Mouse (Mus musculus) lung, postnatal 0 days (tissue): Measurements from ENCODE around the gene Nyap2. TPM values are rescaled to one million over a fixed set of nuclear protein-coding genes. Genes with fewer than 3 reads are reported as not detected.

Experiments
- ATAC-seq: fragments of 200-750 bp; cut with Nextera tagmentation; 2 replicates; pipeline ENCODE4 v1.8.0; 2017; ENCODE audit warnings: moderate library complexity
- DNase-seq: peaks from one replicate; pipeline ENCODE4 v3.0.0-alpha.2; 2016; ENCODE audit warnings: low spot score
- H3K27ac ChIP-seq: fragments of 300-500 bp; sonication (generic); 2 replicates; pipeline ENCODE4 v1.5.1; 2014; ENCODE audit warnings: antibody characterized with exemption, mild to moderate bottlenecking, low read length, mixed read lengths
- H3K27me3 ChIP-seq: fragments of 300-500 bp; sonication (generic); replicated peaks from 2 replicates; pipeline ENCODE4 v1.6.1; 2014; ENCODE audit warnings: low read length, mixed read lengths; ENCODE audit not compliant: insufficient read depth
- H3K36me3 ChIP-seq: fragments of 300-500 bp; sonication (generic); 2 replicates; pipeline ENCODE4 v1.6.1; 2014; ENCODE audit warnings: low read length, mixed read lengths; ENCODE audit not compliant: insufficient read depth
- H3K4me1 ChIP-seq: fragments of 300-500 bp; sonication (generic); 2 replicates; pipeline ENCODE4 v1.6.1; 2014; ENCODE audit warnings: antibody characterized with exemption, low read depth, low read length, mixed read lengths; ENCODE audit not compliant: insufficient read depth
- H3K4me2 ChIP-seq: fragments of 300-500 bp; sonication (generic); replicated peaks from 2 replicates; pipeline ENCODE4 v1.6.1; 2014; ENCODE audit warnings: low read depth, mild to moderate bottlenecking, low read length, moderate library complexity, mixed read lengths
- H3K4me3 ChIP-seq: fragments of 300-500 bp; sonication (generic); 2 replicates; pipeline ENCODE4 v1.5.1; 2014; ENCODE audit warnings: low read depth, low read length
- H3K9ac ChIP-seq: fragments of 300-500 bp; sonication (generic); replicated peaks from 2 replicates; pipeline ENCODE4 v1.6.1; 2014; ENCODE audit warnings: low read depth, mild to moderate bottlenecking
- H3K9me3 ChIP-seq: fragments of 300-500 bp; sonication (generic); 2 replicates; pipeline ENCODE4 v1.6.1; 2016; ENCODE audit warnings: low read length, mixed read lengths
- CTCF ChIP-seq: IDR thresholded peaks from 2 replicates; pipeline ENCODE4 v1.5.1; 2016; ENCODE audit warnings: antibody characterized with exemption, mild to moderate bottlenecking
- EP300 ChIP-seq: IDR thresholded peaks from 2 replicates; pipeline ENCODE4 v1.6.1; 2016; ENCODE audit warnings: antibody characterized with exemption, mild to moderate bottlenecking, control low read depth
- WGBS: fragments of 180-500 bp; shearing (Covaris S2); extraction: QIAGEN DNeasy Blood & Tissue Kit; methylation state at CpG from one replicate; pipeline ENCODE4 v1.1.7; 2014; 5-methylcytosine and 5-hydroxymethylcytosine counted together
- polyA plus RNA-seq: library from polyadenylated mRNA; unstranded; fragments of >200 nt; fragmentation: Nextera tagmentation; extraction: Ambion mirVana; gene quantifications from 2 replicates; pipeline ENCODE4 v1.2.1, GENCODE M21; 2015

The Nyap2 gene
- 0.02 TPM in 1 of 2 replicates, not detected in the other for polyA plus RNA-seq

DNA sequence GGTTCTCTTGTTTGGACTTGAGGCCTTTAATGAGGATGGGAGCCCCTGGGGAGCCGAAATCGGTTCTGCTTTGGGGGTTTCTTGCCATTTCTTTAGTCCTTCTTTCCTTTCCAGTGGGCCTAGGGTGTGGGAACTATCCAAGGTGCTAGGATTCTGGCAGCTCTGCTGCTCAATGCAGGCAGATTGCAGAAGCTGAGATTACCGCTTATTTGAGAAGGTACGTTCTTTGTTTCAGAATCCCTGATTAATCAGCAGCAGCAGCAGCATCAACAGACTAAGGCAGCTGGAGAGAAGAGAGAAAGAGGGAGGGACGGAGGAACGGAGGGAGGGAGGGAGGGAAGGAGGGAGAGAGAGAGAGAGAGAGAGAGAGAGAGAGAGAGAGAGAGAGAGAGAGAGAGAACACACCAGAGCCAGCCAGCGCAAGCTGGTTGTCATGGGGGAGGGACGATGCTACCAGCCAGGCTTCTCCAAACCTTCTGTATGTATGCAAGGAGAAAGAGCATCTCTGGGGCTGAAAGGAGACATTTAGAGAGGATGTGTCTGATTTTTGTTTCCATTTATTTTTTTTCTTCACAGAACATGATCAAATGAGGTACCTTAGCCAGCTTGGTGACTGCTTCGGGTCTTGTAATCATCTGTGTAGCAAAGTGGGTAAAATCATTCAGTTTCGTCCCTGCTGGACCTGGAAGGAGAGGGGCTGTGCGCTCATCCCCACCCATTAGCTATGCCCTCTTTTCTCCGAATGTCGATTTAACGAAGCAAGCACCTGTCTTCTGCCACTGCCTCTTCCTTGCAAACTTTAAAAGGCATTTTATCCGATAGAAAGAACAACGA, at the start of gene Nyap2:
Nyap2 (plus strand) TSS at position 120 of the 834 bp plus-strand sequence.
- Histone ChIP-seq H3K36me3 (no peaks in the 10 kb centered on the region), H3K9ac (no peak within 1 kb of the TSS), H3K4me3 (no peak within 1 kb of the TSS), H3K9me3 (no peaks in the 10 kb centered on the region), H3K27ac (no peak within 1 kb of the TSS), H3K4me2 (no peak within 1 kb of the TSS), H3K4me1 (no peaks in the 10 kb centered on the region), H3K27me3 (no peaks in the 10 kb centered on the region)
- 38% methylated on average over 16 of the region's 16 CpGs for WGBS
- ATAC-seq (no peak), DNase-seq (no peak)
- no peak for TF ChIP-seq CTCF
- no peak for TF ChIP-seq EP300

DNA sequence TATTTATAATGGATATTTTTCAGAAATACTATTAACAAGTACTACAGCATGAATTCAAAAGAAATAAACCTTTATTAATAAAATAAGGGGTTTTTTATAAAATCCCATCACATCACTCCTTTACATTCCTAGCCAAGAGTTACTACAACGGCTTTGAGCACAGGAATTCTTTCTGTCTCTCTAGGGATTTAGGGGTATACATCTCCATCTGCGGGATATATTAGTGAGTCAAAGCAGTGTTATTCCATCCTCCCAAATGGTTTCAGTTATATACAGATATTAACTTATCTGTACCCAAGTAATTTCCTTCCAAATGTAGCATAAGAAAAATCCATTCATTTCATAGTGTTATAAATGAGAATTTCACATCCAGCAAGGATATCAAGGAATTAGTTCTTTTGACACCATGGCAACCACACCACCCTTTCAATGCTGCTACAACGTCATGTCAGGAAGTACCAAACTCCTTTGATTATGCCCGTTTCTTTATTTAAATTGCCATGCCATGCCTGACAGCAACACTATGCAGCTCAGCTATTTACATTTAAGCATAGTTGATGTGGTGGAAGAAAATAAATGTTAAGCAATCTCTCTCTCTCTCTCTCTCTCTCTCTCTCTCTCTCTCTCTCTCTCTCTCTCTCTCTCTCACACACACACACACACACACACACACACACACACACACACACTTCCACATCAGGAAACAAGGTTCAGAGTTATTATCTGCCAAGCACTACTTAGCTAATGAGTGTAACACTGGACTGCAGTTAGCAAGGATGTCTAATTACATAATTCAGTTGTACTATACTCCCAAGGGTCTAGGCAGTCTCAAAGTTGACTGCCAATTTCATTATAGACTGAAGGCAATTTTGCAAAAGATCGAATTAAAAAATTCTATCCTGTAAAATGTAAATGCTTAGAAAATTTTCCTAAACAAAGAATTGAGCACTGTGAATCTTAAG, 33.6 kb upstream of the Nyap2 start:
- H3K4me1 ChIP-seq = no peaks in the 10 kb centered on the region
- no peaks in the 10 kb centered on the region for H3K36me3 ChIP-seq
- 52% methylated on average over 5 of the region's 5 CpGs for WGBS
- H3K4me2 ChIP-seq = no peak overlapping the region
- no peak overlapping the region for H3K4me3 ChIP-seq
- H3K9me3 ChIP-seq = no peaks in the 10 kb centered on the region
- TF ChIP-seq CTCF = no peak
- TF ChIP-seq EP300 = no peak
- no peak overlapping the region for H3K27ac ChIP-seq
- H3K27me3 ChIP-seq = no peaks in the 10 kb centered on the region
- no peak for DNase-seq
- ATAC-seq = no peak
- no peak overlapping the region for H3K9ac ChIP-seq

- Histone ChIP-seq H3K9me3 (no peaks in the 10 kb centered on the region), H3K36me3 (no peaks in the 10 kb centered on the region), H3K27me3 (no peaks in the 10 kb centered on the region), H3K4me3 (no peak overlapping the region), H3K4me1 (no peaks in the 10 kb centered on the region), H3K27ac (no peak overlapping the region), H3K4me2 (no peak overlapping the region), H3K9ac (no peak overlapping the region)
- ATAC-seq (no peak), DNase-seq (no peak)
- 73% methylated on average over 5 of the region's 5 CpGs for WGBS
- no peak for TF ChIP-seq EP300
- no peak for TF ChIP-seq CTCF
Observed at GRCm38 (mm10) chr1:81058340-81058739, 18.4 kb upstream of the Nyap2 start.

DNA sequence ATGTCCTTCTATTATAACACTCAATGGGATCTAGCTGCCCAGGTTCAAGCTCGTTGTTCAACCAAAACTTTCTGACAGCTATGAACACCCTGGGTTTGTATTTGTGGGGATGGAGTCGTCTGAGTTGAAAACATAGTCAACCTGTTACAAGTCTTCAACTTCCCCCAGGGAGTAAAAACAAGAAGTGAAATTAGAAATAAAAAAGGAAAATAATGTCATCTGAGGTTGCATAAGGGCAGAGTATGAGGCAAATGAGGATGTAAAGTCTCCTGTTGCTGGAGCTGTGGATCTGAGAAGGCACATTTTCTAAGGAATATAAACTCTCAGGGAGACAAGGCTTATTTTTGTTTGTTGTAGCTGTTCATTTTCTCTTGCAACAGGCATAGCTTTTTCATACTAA, 17.9 kb upstream of the Nyap2 start:
- no peak for TF ChIP-seq CTCF
- Histone ChIP-seq H3K9ac (no peak overlapping the region), H3K4me3 (no peak overlapping the region), H3K27me3 (no peaks in the 10 kb centered on the region), H3K4me2 (no peak overlapping the region), H3K36me3 (no peaks in the 10 kb centered on the region), H3K4me1 (no peaks in the 10 kb centered on the region), H3K9me3 (no peaks in the 10 kb centered on the region), H3K27ac (no peak overlapping the region)
- 57% methylated on average over 2 of the region's 2 CpGs for WGBS
- DNase-seq (no peak), ATAC-seq (no peak)

DNA sequence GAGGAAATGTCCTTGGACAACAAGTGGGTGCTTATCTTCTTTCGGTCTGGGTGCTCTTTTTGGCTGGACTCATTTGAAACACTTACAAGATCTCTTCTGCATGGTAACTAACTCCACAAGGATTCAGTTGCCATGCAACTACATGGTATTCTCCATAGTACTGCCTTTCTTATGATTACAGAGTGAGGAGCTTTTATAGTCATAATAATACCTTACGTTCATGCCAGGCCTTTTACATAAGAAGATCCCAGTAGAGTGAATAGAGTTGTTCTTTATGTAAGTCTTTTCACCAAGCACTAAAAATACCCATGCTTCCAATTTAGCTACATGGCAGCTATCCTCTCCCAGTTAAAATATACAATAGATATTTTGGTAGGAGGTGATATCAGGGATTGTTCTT, 13.9 kb upstream of the Nyap2 start:
- H3K9ac ChIP-seq = no peak overlapping the region
- TF ChIP-seq CTCF = no peak
- TF ChIP-seq EP300 = no peak
- ATAC-seq = no peak
- no peak overlapping the region for H3K4me3 ChIP-seq
- H3K9me3 ChIP-seq = no peaks in the 10 kb centered on the region
- no peak for DNase-seq
- no peak overlapping the region for H3K4me2 ChIP-seq
- H3K36me3 ChIP-seq = no peaks in the 10 kb centered on the region
- H3K27ac ChIP-seq = no peak overlapping the region
- no peaks in the 10 kb centered on the region for H3K27me3 ChIP-seq
- no peaks in the 10 kb centered on the region for H3K4me1 ChIP-seq
- WGBS = 85% methylated on average over 2 of the region's 2 CpGs

GRCm38 (mm10) chr1:81076259-81076658, 491 bp upstream of the Nyap2 start:
- DNase-seq = no peak
- Histone ChIP-seq H3K9me3 (no peaks in the 10 kb centered on the region), H3K4me1 (no peaks in the 10 kb centered on the region), H3K27me3 (no peaks in the 10 kb centered on the region), H3K36me3 (no peaks in the 10 kb centered on the region), H3K4me3 (no peak overlapping the region), H3K27ac (no peak overlapping the region), H3K9ac (no peak overlapping the region), H3K4me2 (no peak overlapping the region)
- TF ChIP-seq CTCF (no peak), EP300 (no peak)
- no peak for ATAC-seq
- 67% methylated on average over 9 of the region's 9 CpGs for WGBS
